Mouse (Mus musculus): ENCODE data around the gene Igf1.

Gene Igf1

DNA sequence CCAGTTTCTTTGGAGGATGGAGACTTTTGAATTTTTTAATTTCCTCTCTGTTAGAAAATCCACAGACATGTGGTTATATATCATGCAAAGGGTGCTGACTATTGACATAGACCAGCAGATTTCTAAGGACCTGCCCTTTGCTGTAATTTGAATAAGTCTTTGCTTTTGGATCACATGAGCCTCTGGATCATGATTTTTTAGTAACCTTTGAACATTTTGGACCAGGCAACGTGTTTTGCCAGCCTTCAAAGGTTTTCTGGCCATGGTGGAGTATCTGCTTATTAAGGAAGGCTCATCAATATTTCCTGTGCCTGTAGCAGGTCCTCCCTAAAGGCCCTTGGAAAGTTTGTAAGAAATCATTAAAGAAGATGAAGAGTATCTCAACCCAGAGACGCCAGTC is 37.3 kb downstream of the Igf1 start:
- DNase-seq (ENCODE audit: low read depth, low spot score) = no peak

GRCm38 (mm10) chr10:87897331-87897730 is 39.3 kb downstream of the Igf1 start:
- no peak for DNase-seq (ENCODE audit: low read depth, low spot score)

- DNase-seq (ENCODE audit: low read depth, low spot score) = no peak
Measured at GRCm38 (mm10) chr10:87898826-87899225, 40.8 kb downstream of the Igf1 start.

GRCm38 (mm10) chr10:87901916-87902315 is 43.9 kb downstream of the Igf1 start:
- no peak for DNase-seq (ENCODE audit: low read depth, low spot score)

DNA sequence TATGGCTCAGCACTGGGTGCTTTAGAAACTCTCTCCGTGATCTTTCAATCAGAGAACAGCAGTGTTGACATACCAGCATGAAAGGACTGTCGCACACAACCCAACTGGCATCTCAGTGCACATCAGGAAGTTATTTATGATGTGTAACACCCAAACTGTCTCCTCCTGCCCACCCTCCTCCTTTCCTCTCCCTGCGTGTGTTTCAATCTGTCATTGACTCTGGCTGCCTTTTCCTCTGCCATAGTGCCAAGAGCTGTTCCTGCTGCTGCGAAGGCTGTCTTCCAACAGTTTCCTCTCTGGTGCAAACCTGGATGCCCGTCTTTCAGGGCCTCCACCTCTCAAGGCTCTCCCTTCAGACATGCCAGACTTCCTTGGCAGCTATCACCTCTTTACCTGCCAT is 46.3 kb downstream of the Igf1 start:
- DNase-seq (ENCODE audit: low read depth, low spot score) = no peak

- DNase-seq (ENCODE audit: low read depth, low spot score) = no peak
Measured at GRCm38 (mm10) chr10:87905087-87905486, 47.0 kb downstream of the Igf1 start.

- DNase-seq (ENCODE audit: low read depth, low spot score) = no peak
Measured at GRCm38 (mm10) chr10:87906121-87906520, 48.1 kb downstream of the Igf1 start.

- DNase-seq (ENCODE audit: low read depth, low spot score) = no peak
Measured at GRCm38 (mm10) chr10:87906757-87907307, 48.8 kb downstream of the Igf1 start.

DNA sequence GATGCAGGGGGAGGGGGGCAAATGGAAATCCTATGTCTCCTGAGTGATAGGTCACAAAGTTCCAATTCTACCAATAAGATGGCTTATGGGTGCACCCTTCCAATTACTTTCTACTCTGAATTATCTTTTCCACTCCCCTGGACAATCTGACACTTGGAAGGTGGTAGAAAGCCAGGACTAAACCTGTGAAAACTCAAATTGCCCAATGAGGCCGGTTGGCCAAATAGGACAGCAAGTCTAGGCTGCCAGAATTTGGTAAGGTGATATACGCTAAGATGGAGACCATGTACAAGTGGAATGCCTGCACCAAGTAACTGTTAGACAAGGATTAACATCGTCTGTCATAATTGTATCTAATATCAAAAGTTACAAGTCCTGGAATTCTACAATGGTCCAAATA is 55.8 kb downstream of the Igf1 start:
- no peak for DNase-seq (ENCODE audit: low read depth, low spot score)

- no peak for DNase-seq (ENCODE audit: low read depth, low spot score)
Measured at GRCm38 (mm10) chr10:87914932-87915331, 56.9 kb downstream of the Igf1 start.

- no peak for DNase-seq (ENCODE audit: low read depth, low spot score)
Measured at GRCm38 (mm10) chr10:87915782-87916181, 57.7 kb downstream of the Igf1 start.

GRCm38 (mm10) chr10:87922263-87922662 is 64.2 kb downstream of the Igf1 start:
- DNase-seq (ENCODE audit: low read depth, low spot score) = no peak

- no peak for DNase-seq (ENCODE audit: low read depth, low spot score)
Measured at GRCm38 (mm10) chr10:87926564-87926963, 68.5 kb downstream of the Igf1 start.

DNA sequence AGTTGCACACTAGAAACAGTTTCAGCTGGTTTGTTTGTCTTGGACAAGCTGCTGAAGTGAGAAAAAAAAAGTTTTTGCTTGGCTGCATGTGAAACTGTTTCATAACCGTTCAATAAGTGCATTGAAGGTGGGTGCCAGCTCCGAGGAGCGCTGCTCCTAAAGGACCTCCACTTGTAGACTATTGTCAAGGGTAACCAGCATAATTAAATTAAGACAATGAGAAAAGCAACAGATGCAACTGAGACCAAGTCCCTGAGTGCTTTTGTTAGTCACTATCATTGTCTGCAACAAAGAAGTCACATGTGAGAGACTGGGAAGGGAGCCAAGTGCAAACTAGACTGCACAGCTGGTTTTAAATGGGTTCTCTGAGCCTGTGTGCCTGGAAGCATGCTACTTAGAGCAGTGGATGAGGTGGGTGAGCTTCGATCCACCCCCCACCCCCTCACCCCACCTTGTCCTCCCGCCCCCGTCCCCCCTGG is 69.1 kb downstream of the Igf1 start:
- DNase-seq (ENCODE audit: low read depth, low spot score) = no peak

DNA sequence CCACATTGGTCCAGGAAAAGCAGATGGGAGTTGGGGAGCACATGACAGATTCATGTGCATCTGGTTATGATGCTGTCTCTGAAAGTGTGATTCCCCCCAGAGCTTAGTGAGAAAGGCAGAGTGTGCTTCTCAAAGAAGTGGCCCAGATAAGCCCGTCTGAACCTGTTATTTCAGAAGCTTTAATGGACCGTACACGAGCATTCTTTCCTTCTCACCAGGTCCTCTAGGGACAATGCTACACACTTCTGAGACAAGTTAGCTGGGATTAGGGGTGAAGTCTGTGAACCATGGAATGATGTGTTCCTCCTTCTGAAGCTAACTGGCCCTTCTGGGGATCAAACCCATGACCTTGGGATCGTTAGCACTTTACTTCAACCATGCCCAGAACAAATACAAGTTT is 90.1 kb downstream of the Igf1 start:
- DNase-seq (ENCODE audit: low read depth, low spot score) = no peak

GRCm38 (mm10) chr10:87971536-87971935 is 113.5 kb downstream of the Igf1 start:
- no peak for DNase-seq (ENCODE audit: low read depth, low spot score)

DNA sequence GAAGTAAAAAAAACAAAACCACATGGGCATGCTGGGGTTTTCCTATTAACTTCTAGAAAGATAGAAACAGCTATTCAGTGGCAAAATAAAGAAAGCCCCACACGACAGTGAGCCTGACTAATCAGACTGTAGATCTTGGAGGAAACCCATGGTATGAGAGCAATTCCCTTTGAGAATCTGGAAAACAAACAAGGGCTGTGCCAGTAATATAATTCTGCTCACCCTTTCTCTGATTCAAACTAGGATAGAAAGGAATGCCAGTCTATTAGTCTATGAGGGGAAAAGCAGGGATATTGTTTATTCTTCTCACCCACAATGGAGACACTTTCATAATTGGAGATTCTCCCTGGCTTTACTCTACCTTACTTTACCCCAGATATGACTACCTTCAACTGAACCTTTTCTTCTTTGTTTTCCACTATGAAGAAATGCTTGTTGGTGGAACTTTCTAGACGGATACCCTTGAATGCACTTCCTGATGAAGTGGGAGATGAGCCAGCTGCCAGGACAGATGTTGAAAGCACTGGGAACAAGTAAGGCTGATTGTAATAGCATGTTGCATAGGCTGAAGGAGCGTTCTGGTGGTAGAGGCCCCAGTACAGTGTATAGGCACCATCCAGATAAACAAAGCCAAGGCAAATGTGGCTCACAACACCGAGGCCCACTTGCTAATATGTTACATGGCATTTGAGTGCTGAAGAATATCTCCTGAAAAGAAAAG is 116.0 kb downstream of the Igf1 start:
- DNase-seq (ENCODE audit: low read depth, low spot score) = no peak

- no peak for DNase-seq (ENCODE audit: low read depth, low spot score)
Measured at GRCm38 (mm10) chr10:87985375-87985774, 127.3 kb downstream of the Igf1 start.

DNA sequence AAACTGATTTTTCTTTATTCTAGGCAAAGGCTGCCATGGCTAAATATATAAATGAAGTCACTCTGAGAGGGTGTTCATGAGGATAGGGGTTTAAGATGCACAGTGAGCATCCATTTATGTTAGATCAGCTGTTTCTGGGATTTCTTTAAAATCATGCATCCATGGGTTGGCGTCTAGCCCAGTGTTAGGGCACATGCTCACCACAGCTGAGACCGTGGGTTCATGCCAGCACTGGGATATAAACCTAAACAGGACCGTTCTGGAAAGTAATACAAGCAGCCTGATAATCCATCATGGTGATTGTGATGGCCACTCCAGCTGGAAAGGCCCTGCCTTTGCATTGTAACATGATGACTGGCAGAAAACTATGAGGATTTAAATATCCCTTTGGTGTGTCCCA is 128.1 kb downstream of the Igf1 start:
- DNase-seq (ENCODE audit: low read depth, low spot score) = no peak
